Mouse (Mus musculus): ENCODE measurements around the gene Tnfaip2.

GRCm38 (mm10) chr12:111448931-111449705 is 6.8 kb downstream of the Tnfaip2 start:
- TF ChIP-seq CTCF (IDR thresholded peaks at IDR 0.05) (no peak), EP300 (IDR thresholded peaks at IDR 0.05) (no peak)

Measured in lung, postnatal 0 days (tissue).